Mouse (Mus musculus) stomach, embryonic 16.5 days (tissue): ENCODE measurements around the gene Mtch2. TPM values are rescaled to one million over a fixed set of nuclear protein-coding genes. Genes with fewer than 3 reads are reported as not detected.

Experiments
- ATAC-seq: fragments of 200-750 bp; cut with Nextera tagmentation; 2 replicates; pipeline ENCODE4 v1.8.0; 2017; ENCODE audit warnings: moderate number of reproducible peaks, moderate TSS enrichment; ENCODE audit not compliant: insufficient read depth, low FRiP score
- H3K27ac ChIP-seq: fragments of 300-500 bp; sonication (generic); 2 replicates; pipeline ENCODE4 v1.5.1; 2014; ENCODE audit warnings: low read length
- H3K27me3 ChIP-seq: fragments of 300-500 bp; sonication (generic); 2 replicates; pipeline ENCODE4 v1.6.1; 2014; ENCODE audit warnings: low read length, control low read depth, mixed read lengths; ENCODE audit not compliant: control insufficient read depth, insufficient read depth
- H3K36me3 ChIP-seq: fragments of 300-500 bp; sonication (generic); 2 replicates; pipeline ENCODE4 v1.6.1; 2014; ENCODE audit warnings: low read length; ENCODE audit not compliant: control insufficient read depth, insufficient read depth
- H3K4me1 ChIP-seq: fragments of 300-500 bp; sonication (generic); 2 replicates; pipeline ENCODE4 v1.6.1; 2014; ENCODE audit warnings: low read length, control low read depth, mixed read lengths; ENCODE audit not compliant: control insufficient read depth, insufficient read depth
- H3K4me2 ChIP-seq: fragments of 300-500 bp; sonication (generic); 2 replicates; pipeline ENCODE4 v1.6.1; 2014; ENCODE audit warnings: low read depth, low read length, mixed read lengths
- H3K4me3 ChIP-seq: fragments of 300-500 bp; sonication (generic); replicated peaks from 2 replicates; pipeline ENCODE4 v1.5.1; 2014; ENCODE audit warnings: mild to moderate bottlenecking, low read length
- H3K9ac ChIP-seq: fragments of 300-500 bp; sonication (generic); 2 replicates; pipeline ENCODE4 v1.6.1; 2014; ENCODE audit warnings: low read length
- H3K9me3 ChIP-seq: fragments of 300-500 bp; sonication (generic); replicated peaks from 2 replicates; pipeline ENCODE4 v1.6.1; 2016; ENCODE audit warnings: low read length, control low read depth; ENCODE audit not compliant: control insufficient read depth
- WGBS: fragments of 180-500 bp; shearing (Covaris S2); extraction: QIAGEN DNeasy Blood & Tissue Kit; methylation state at CpG from one replicate; pipeline ENCODE4 v1.1.7; 2014; 5-methylcytosine and 5-hydroxymethylcytosine counted together
- polyA plus RNA-seq: library from polyadenylated mRNA; unstranded; fragments of >200 nt; fragmentation: Nextera tagmentation; extraction: Ambion mirVana; gene quantifications from 2 replicates; pipeline ENCODE4 v1.2.1, GENCODE M21; 2015

The Mtch2 gene
- polyA plus RNA-seq: 221 and 238 TPM in 2 replicates

GRCm38 (mm10) chr2:90846955-90847680 lies at the start of gene Mtch2:
Mtch2 (plus strand) TSS chr2:90847155.
- H3K9me3 ChIP-seq: no peaks in the 10 kb centered on the region
- peak within 1 kb of the TSS; percentile 84 for H3K27ac ChIP-seq
- WGBS: under 1% methylated on average over 67 of the region's 67 CpGs

GRCm38 (mm10) chr2:90808241-90809126 lies 38.5 kb upstream of the Mtch2 start:
- WGBS: 81% methylated on average over 6 of the region's 6 CpGs
- Histone ChIP-seq H3K4me1 (no peaks in the 10 kb centered on the region), H3K36me3 (no peaks in the 10 kb centered on the region), H3K9me3 (no peaks in the 10 kb centered on the region), H3K27ac (no peak overlapping the region), H3K4me3 (no peak overlapping the region), H3K4me2 (no peak overlapping the region), H3K27me3 (no peaks in the 10 kb centered on the region), H3K9ac (no peak overlapping the region)
- ATAC-seq: no peak

More at GRCm38 (mm10) chr2:90846955-90847680, at the start of gene Mtch2:
- peak; percentile 98 for ATAC-seq
- Histone ChIP-seq H3K9ac (peak within 1 kb of the TSS; percentile 90), H3K4me3 (peak within 1 kb of the TSS; percentile 92), H3K4me1 (peaks cover 16% of the 10 kb centered on the region; the same call in 1 of the 2 replicates), H3K4me2 (peak within 1 kb of the TSS; percentile 88), H3K36me3 (peaks cover 9% of the 10 kb centered on the region), H3K27me3 (no peaks in the 10 kb centered on the region)

DNA sequence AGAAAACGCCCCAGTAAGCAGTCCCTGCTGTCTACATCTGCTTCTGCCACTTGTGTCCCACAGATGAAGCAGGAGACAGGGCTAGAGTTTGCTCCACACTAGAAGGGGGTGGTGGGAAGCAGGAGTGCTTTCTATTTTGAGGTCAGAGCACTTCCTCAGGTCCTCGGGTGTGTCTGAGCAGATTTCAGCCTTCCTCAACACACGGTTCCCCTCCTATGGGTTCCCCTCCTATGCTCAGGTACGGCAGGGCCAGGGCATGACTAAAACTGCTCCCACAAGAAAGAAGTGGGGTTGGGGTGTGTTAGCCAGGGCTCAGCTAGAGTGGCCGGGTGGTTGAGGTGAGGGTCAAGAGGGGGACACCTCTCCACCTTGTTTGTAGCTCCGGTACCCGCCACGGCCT lies 36.2 kb upstream of the Mtch2 start:
- no peak overlapping the region for H3K27ac ChIP-seq

DNA sequence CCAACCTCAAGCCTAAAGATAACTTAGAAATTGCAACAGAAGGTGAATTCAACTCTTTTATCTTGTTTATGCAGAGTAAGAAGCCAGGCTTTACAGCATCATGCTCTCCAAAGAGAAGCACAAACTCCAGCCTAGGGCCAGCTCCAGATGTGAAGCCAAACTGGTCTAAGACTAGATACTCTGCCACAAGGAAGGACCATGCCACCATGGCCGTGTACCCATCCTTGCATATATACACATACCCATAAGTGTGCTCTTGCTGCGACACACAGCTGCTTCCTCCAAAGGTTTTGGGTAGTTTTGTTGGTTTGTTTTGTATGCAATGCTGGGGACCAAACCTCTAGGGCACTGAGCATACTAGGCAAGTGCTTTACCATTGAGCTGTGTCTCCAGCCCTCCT lies 31.7 kb upstream of the Mtch2 start:
- 83% methylated on average over 2 of the region's 2 CpGs for WGBS
- no peak overlapping the region for H3K9ac ChIP-seq
- H3K4me3 ChIP-seq: no peak overlapping the region
- no peak overlapping the region for H3K4me2 ChIP-seq
- ATAC-seq: no peak
- H3K9me3 ChIP-seq: no peaks in the 10 kb centered on the region
- no peaks in the 10 kb centered on the region for H3K27me3 ChIP-seq
- H3K4me1 ChIP-seq: no peaks in the 10 kb centered on the region
- no peaks in the 10 kb centered on the region for H3K36me3 ChIP-seq
- no peak overlapping the region for H3K27ac ChIP-seq

More for the DNA sequence above, 36.2 kb upstream of the Mtch2 start:
- no peak overlapping the region for H3K4me3 ChIP-seq
- H3K4me1 ChIP-seq: no peaks in the 10 kb centered on the region
- no peaks in the 10 kb centered on the region for H3K36me3 ChIP-seq
- WGBS: 78% methylated on average over 8 of the region's 8 CpGs
- no peak overlapping the region for H3K4me2 ChIP-seq
- ATAC-seq: no peak
- no peaks in the 10 kb centered on the region for H3K27me3 ChIP-seq
- no peak overlapping the region for H3K9ac ChIP-seq
- H3K9me3 ChIP-seq: no peaks in the 10 kb centered on the region

- Histone ChIP-seq H3K27me3 (no peaks in the 10 kb centered on the region), H3K27ac (no peak overlapping the region), H3K4me3 (no peak overlapping the region), H3K9me3 (no peaks in the 10 kb centered on the region), H3K9ac (no peak overlapping the region), H3K4me2 (no peak overlapping the region), H3K4me1 (no peaks in the 10 kb centered on the region), H3K36me3 (no peaks in the 10 kb centered on the region)
- WGBS: 72% methylated on average over 4 of the region's 4 CpGs
- ATAC-seq: no peak
Measured at GRCm38 (mm10) chr2:90816144-90816543, 30.8 kb upstream of the Mtch2 start.

GRCm38 (mm10) chr2:90818710-90819109 lies 28.2 kb upstream of the Mtch2 start:
- Histone ChIP-seq H3K4me3 (no peak overlapping the region), H3K9me3 (no peaks in the 10 kb centered on the region), H3K9ac (no peak overlapping the region), H3K27ac (no peak overlapping the region), H3K36me3 (no peaks in the 10 kb centered on the region), H3K27me3 (no peaks in the 10 kb centered on the region), H3K4me2 (no peak overlapping the region), H3K4me1 (no peaks in the 10 kb centered on the region)
- 91% methylated on average over 3 of the region's 3 CpGs for WGBS
- ATAC-seq: no peak

DNA sequence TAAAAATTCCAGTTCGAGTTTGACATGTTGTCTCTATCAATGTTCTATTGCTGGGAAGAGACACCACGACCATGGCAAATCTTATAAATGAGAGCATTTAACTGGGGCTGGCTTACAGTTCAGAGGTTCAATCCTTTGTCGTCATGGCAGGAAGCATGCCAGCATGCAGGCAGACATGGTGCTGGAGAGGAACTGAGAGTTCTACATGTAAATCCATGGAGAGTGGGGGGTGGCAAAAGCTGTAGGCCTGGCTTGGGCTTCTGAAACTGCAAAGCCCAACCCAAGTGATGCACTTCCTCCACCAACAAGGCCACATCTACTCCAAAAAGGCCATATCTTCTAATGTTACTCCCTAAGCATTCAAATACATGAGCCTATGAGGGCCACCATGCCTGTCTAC lies 26.1 kb upstream of the Mtch2 start:
- Histone ChIP-seq H3K9me3 (no peaks in the 10 kb centered on the region), H3K4me2 (no peak overlapping the region), H3K4me3 (no peak overlapping the region), H3K27me3 (no peaks in the 10 kb centered on the region), H3K9ac (no peak overlapping the region), H3K36me3 (no peaks in the 10 kb centered on the region), H3K27ac (no peak overlapping the region), H3K4me1 (no peaks in the 10 kb centered on the region)
- 89% methylated on average over 3 of the region's 3 CpGs for WGBS
- ATAC-seq: no peak

DNA sequence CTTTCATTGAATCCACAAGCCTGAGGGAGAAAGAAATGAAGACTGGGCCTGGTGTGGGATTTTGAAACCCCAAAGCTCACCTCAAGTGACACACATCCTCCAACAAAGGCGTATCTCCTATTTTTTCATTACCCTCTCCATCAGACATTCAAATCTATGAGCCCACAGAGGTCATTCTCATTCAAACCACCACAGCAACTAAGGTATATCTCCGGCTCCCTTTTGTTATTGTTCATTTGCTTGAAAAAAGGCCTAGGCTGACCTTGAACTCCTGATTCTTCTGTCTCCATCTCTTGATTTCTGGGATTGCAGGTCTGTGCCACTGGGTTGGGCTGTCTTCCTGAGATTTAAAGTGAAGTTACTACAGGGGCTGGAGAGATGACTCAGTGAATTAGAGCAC lies 24.0 kb upstream of the Mtch2 start:
- Histone ChIP-seq H3K27ac (no peak overlapping the region), H3K27me3 (no peaks in the 10 kb centered on the region), H3K4me1 (no peaks in the 10 kb centered on the region), H3K4me3 (no peak overlapping the region), H3K9me3 (no peaks in the 10 kb centered on the region), H3K4me2 (no peak overlapping the region), H3K36me3 (no peaks in the 10 kb centered on the region), H3K9ac (no peak overlapping the region)
- 93% methylated on average over 2 of the region's 2 CpGs for WGBS
- ATAC-seq: no peak

DNA sequence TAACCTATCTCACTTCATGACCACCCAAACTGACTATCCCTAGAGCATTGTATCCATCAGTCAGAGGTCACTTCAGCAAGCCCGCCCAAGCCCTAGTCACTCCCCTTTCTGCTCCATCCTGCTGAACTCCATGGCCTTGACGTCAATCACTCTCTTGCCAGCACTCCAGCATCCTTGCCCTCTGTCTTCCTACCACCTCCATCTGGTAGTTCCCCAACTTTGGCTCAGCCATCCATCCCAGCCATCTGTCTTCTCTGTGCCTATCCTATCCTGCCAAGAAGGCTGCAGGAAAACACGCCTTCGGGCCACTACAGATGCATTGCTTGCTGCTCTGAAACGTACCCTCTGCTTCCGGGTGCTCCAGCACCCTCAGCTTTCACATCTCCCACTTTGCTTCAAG lies 23.2 kb upstream of the Mtch2 start:
- no peak overlapping the region for H3K9ac ChIP-seq
- no peak overlapping the region for H3K4me2 ChIP-seq
- ATAC-seq: no peak
- no peaks in the 10 kb centered on the region for H3K4me1 ChIP-seq
- H3K4me3 ChIP-seq: no peak overlapping the region
- 79% methylated on average over 6 of the region's 6 CpGs for WGBS
- no peaks in the 10 kb centered on the region for H3K9me3 ChIP-seq
- no peak overlapping the region for H3K27ac ChIP-seq
- H3K36me3 ChIP-seq: no peaks in the 10 kb centered on the region
- H3K27me3 ChIP-seq: no peaks in the 10 kb centered on the region
